Mouse (Mus musculus) heart, embryonic 10.5 days (tissue): Measurements from ENCODE around the gene Ppp1r14b. TPM values are rescaled to one million over a fixed set of nuclear protein-coding genes. Genes with fewer than 3 reads are reported as not detected.

Experiments used
- polyA plus RNA-seq: library from polyadenylated mRNA; unstranded; fragments of >200 nt; fragmentation: Nextera tagmentation; extraction: Ambion mirVana; gene quantifications from 2 replicates; pipeline ENCODE4 v1.2.1, GENCODE M21; 2016

The Ppp1r14b gene
- polyA plus RNA-seq, 1 experiment from 2014 or later, result 191 TPM

Other genes with a start within 250 kb of the Ppp1r14b start
- gene Rps6ka4, start 134.3 kb upstream of the Ppp1r14b start, polyA plus RNA-seq, result 10.1 and 14.7 TPM in 2 replicates
- 0.38 and 0.63 TPM in 2 replicates for gene Ccdc88b, start 116.8 kb upstream of the Ppp1r14b start, polyA plus RNA-seq
- gene Trmt112, start 65.3 kb upstream of the Ppp1r14b start, polyA plus RNA-seq, result 89.9 and 116 TPM in 2 replicates
- 166 and 169 TPM in 2 replicates for gene Prdx5, start 64.9 kb upstream of the Ppp1r14b start, polyA plus RNA-seq
- 23.1 and 29.4 TPM in 2 replicates for gene Esrra, start 53.2 kb upstream of the Ppp1r14b start, polyA plus RNA-seq
- gene Catsperz, start 49.6 kb upstream of the Ppp1r14b start, polyA plus RNA-seq, result 2.3 and 2.4 TPM in 2 replicates
- 0.25 and 0.32 TPM in 2 replicates for gene Kcnk4, start 40.5 kb upstream of the Ppp1r14b start, polyA plus RNA-seq
- 61.3 and 62.0 TPM in 2 replicates for gene Bad, start 33.1 kb upstream of the Ppp1r14b start, polyA plus RNA-seq
- 20.3 and 23.3 TPM in 2 replicates for gene Gpr137, start 32.5 kb upstream of the Ppp1r14b start, polyA plus RNA-seq
- gene Plcb3, start 1.5 kb downstream of the Ppp1r14b start, polyA plus RNA-seq, result 26.1 and 31.9 TPM in 2 replicates
- gene Fkbp2, start 5.5 kb downstream of the Ppp1r14b start, polyA plus RNA-seq, result 110 and 131 TPM in 2 replicates
- 53.0 and 94.1 TPM in 2 replicates for gene Vegfb, start 12.7 kb downstream of the Ppp1r14b start, polyA plus RNA-seq
- 24.6 and 29.5 TPM in 2 replicates for gene Dnajc4, start 17.6 kb downstream of the Ppp1r14b start, polyA plus RNA-seq
- gene Nudt22, start 21.1 kb downstream of the Ppp1r14b start, polyA plus RNA-seq, result 23.9 and 25.2 TPM in 2 replicates
- gene Trpt1, start 21.2 kb downstream of the Ppp1r14b start, polyA plus RNA-seq, result 11.3 and 16.7 TPM in 2 replicates
- gene Fermt3, start 44.5 kb downstream of the Ppp1r14b start, polyA plus RNA-seq, result 10.6 and 22.7 TPM in 2 replicates
- 320 and 388 TPM in 2 replicates for gene Stip1, start 65.0 kb downstream of the Ppp1r14b start, polyA plus RNA-seq
- gene Macrod1, start 81.8 kb downstream of the Ppp1r14b start, polyA plus RNA-seq, result 8.0 and 12.4 TPM in 2 replicates
- gene Flrt1, start 130.8 kb downstream of the Ppp1r14b start, polyA plus RNA-seq, result 0.53 and 1.0 TPM in 2 replicates
- 198 and 212 TPM in 2 replicates for gene Otub1, start 231.3 kb downstream of the Ppp1r14b start, polyA plus RNA-seq
- gene Cox8a, start 242.6 kb downstream of the Ppp1r14b start, polyA plus RNA-seq, result 1,294 and 1,907 TPM in 2 replicates